Mouse (Mus musculus) intestine, postnatal 0 days (tissue): Measurements from ENCODE around the gene Map3k1. TPM values are rescaled to one million over a fixed set of nuclear protein-coding genes. Genes with fewer than 3 reads are reported as not detected.

Experiments used
- ATAC-seq: fragments of 200-750 bp; cut with Nextera tagmentation; 2 replicates; pipeline ENCODE4 v1.8.0; 2017; ENCODE audit warnings: mild to moderate bottlenecking, moderate TSS enrichment, moderate library complexity
- H3K27ac ChIP-seq: fragments of 300-500 bp; sonication (generic); 2 replicates; pipeline ENCODE4 v1.5.1; 2014; ENCODE audit warnings: mild to moderate bottlenecking, low read depth, low read length, moderate library complexity
- H3K27me3 ChIP-seq: fragments of 300-500 bp; sonication (generic); replicated peaks from 2 replicates; pipeline ENCODE4 v1.6.1; 2014; ENCODE audit warnings: low read length, mixed read lengths; ENCODE audit not compliant: control insufficient read depth, insufficient read depth
- H3K36me3 ChIP-seq: fragments of 300-500 bp; sonication (generic); 2 replicates; pipeline ENCODE4 v1.6.1; 2014; ENCODE audit warnings: mild to moderate bottlenecking, moderate library complexity; ENCODE audit not compliant: control insufficient read depth, insufficient read depth
- H3K4me1 ChIP-seq: fragments of 300-500 bp; sonication (generic); replicated peaks from 2 replicates; pipeline ENCODE4 v1.6.1; 2014; ENCODE audit warnings: antibody characterized with exemption, low read length, mixed read lengths; ENCODE audit not compliant: control insufficient read depth, insufficient read depth
- H3K4me2 ChIP-seq: fragments of 300-500 bp; sonication (generic); replicated peaks from 2 replicates; pipeline ENCODE4 v1.6.1; 2014; ENCODE audit warnings: low read depth, mild to moderate bottlenecking, moderate library complexity
- H3K4me3 ChIP-seq: fragments of 300-500 bp; sonication (generic); 2 replicates; pipeline ENCODE4 v1.5.1; 2014; ENCODE audit warnings: low read depth, low read length
- H3K9ac ChIP-seq: fragments of 300-500 bp; sonication (generic); 2 replicates; pipeline ENCODE4 v1.6.1; 2014; ENCODE audit warnings: mild to moderate bottlenecking, low read depth, low read length
- H3K9me3 ChIP-seq: fragments of 300-500 bp; sonication (generic); 2 replicates; pipeline ENCODE4 v1.6.1; 2016; ENCODE audit warnings: mixed run types; ENCODE audit not compliant: control insufficient read depth
- CTCF ChIP-seq: sonication (generic); IDR thresholded peaks from 2 replicates; pipeline ENCODE4 v1.5.1; 2016; ENCODE audit warnings: low read depth, mild to moderate bottlenecking, control low read depth, antibody characterized with exemption, moderate library complexity
- WGBS: fragments of 180-500 bp; shearing (Covaris S2); extraction: QIAGEN DNeasy Blood & Tissue Kit; methylation state at CpG from one replicate; pipeline ENCODE4 v1.1.7; 2014; 5-methylcytosine and 5-hydroxymethylcytosine counted together
- polyA plus RNA-seq: library from polyadenylated mRNA; unstranded; fragments of >200 nt; fragmentation: Nextera tagmentation; extraction: Ambion mirVana; gene quantifications from 2 replicates; pipeline ENCODE4 v1.2.1, GENCODE M21; 2015

The Map3k1 gene
- polyA plus RNA-seq, 1 experiment from 2014 or later: 11.8 TPM

GRCm38 (mm10) chr13:111777865-111778264, 30.9 kb downstream of the Map3k1 start:
- Histone ChIP-seq H3K36me3 (peaks cover 34% of the 10 kb centered on the region; the same call in 1 of the 2 replicates), H3K27ac (no peak overlapping the region), H3K27me3 (no peaks in the 10 kb centered on the region), H3K4me1 (no peaks in the 10 kb centered on the region), H3K9ac (no peak overlapping the region), H3K4me3 (no peak overlapping the region), H3K9me3 (no peaks in the 10 kb centered on the region), H3K4me2 (no peak overlapping the region)
- WGBS: 71% methylated on average over 10 of the region's 10 CpGs
- TF ChIP-seq CTCF: no peak
- no peak for ATAC-seq

- no peak for TF ChIP-seq CTCF
- no peak for ATAC-seq
- Histone ChIP-seq H3K9ac (no peak overlapping the region), H3K9me3 (no peaks in the 10 kb centered on the region), H3K4me1 (no peaks in the 10 kb centered on the region), H3K36me3 (peaks cover 35% of the 10 kb centered on the region), H3K4me3 (no peak overlapping the region), H3K4me2 (no peak overlapping the region), H3K27ac (no peak overlapping the region), H3K27me3 (no peaks in the 10 kb centered on the region)
- WGBS: 56% methylated on average over 7 of the region's 7 CpGs
Measured at GRCm38 (mm10) chr13:111777179-111777578, 31.6 kb downstream of the Map3k1 start.

GRCm38 (mm10) chr13:111772075-111772474, 36.7 kb downstream of the Map3k1 start:
- Histone ChIP-seq H3K9me3 (no peaks in the 10 kb centered on the region), H3K27me3 (no peaks in the 10 kb centered on the region), H3K27ac (no peak overlapping the region), H3K4me1 (no peaks in the 10 kb centered on the region), H3K9ac (no peak overlapping the region), H3K36me3 (peaks cover 68% of the 10 kb centered on the region), H3K4me3 (no peak overlapping the region), H3K4me2 (no peak overlapping the region)
- no peak for TF ChIP-seq CTCF
- no peak for ATAC-seq
- WGBS: 70% methylated on average over 8 of the region's 8 CpGs

- WGBS: 51% methylated on average over 7 of the region's 7 CpGs
- Histone ChIP-seq H3K9me3 (no peaks in the 10 kb centered on the region), H3K27ac (no peak overlapping the region), H3K27me3 (no peaks in the 10 kb centered on the region), H3K4me1 (no peaks in the 10 kb centered on the region), H3K36me3 (peaks cover 76% of the 10 kb centered on the region), H3K9ac (no peak overlapping the region), H3K4me2 (no peak overlapping the region), H3K4me3 (no peak overlapping the region)
- ATAC-seq: peak; percentile 81
- peak; percentile 92 for TF ChIP-seq CTCF
Measured at GRCm38 (mm10) chr13:111771232-111771631, 37.6 kb downstream of the Map3k1 start.

GRCm38 (mm10) chr13:111770776-111771175, 38.0 kb downstream of the Map3k1 start:
- H3K27me3 ChIP-seq: no peaks in the 10 kb centered on the region
- H3K27ac ChIP-seq: 0 out of 2 replicates have a peak overlapping the region, but pooled peaks have one; percentile 62
- H3K36me3 ChIP-seq: peaks cover 79% of the 10 kb centered on the region
- no peaks in the 10 kb centered on the region for H3K9me3 ChIP-seq
- 35% methylated on average over 9 of the region's 9 CpGs for WGBS
- no peak overlapping the region for H3K9ac ChIP-seq
- no peak overlapping the region for H3K4me2 ChIP-seq
- H3K4me1 ChIP-seq: no peaks in the 10 kb centered on the region
- no peak for TF ChIP-seq CTCF
- peak; percentile 88 for ATAC-seq
- no peak overlapping the region for H3K4me3 ChIP-seq

GRCm38 (mm10) chr13:111762526-111762925, 46.3 kb downstream of the Map3k1 start:
- Histone ChIP-seq H3K9me3 (no peaks in the 10 kb centered on the region), H3K4me1 (no peaks in the 10 kb centered on the region), H3K4me2 (no peak overlapping the region), H3K9ac (no peak overlapping the region), H3K4me3 (no peak overlapping the region), H3K36me3 (peaks cover 89% of the 10 kb centered on the region), H3K27me3 (no peaks in the 10 kb centered on the region), H3K27ac (no peak overlapping the region)
- WGBS: 88% methylated on average over 12 of the region's 12 CpGs
- ATAC-seq: no peak
- TF ChIP-seq CTCF: no peak

- no peak overlapping the region for H3K4me3 ChIP-seq
- no peak for ATAC-seq
- no peak overlapping the region for H3K9ac ChIP-seq
- H3K36me3 ChIP-seq: peaks cover 94% of the 10 kb centered on the region
- H3K27me3 ChIP-seq: no peaks in the 10 kb centered on the region
- no peak overlapping the region for H3K27ac ChIP-seq
- no peak overlapping the region for H3K4me2 ChIP-seq
- H3K4me1 ChIP-seq: no peaks in the 10 kb centered on the region
- WGBS: 90% methylated on average over 6 of the region's 6 CpGs
- no peaks in the 10 kb centered on the region for H3K9me3 ChIP-seq
- no peak for TF ChIP-seq CTCF
Measured at GRCm38 (mm10) chr13:111756986-111757385, 51.8 kb downstream of the Map3k1 start.
